Mouse (Mus musculus) CH12.LX (cell line): ENCODE measurements around the gene Nudc.

ENCODE experiments used
- CHD2 ChIP-seq: IDR thresholded peaks from 2 replicates; pipeline ENCODE4 v1.6.1; 2011; ENCODE audit warnings: low read length, improper control_type of control experiment
- CTCF ChIP-seq, 2 experiments: IDR thresholded peaks in 1 of 2; conservative IDR thresholded peaks in 1 of 2; 2 replicates each; pipeline ENCODE4 v1.5.1; 2011 to 2012; ENCODE audit warnings: low read depth in 2 of 2, low read length in 2 of 2, improper control_type of control experiment in 1 of 2, inconsistent platforms in 1 of 2, mild to moderate bottlenecking in 1 of 2, moderate library complexity in 1 of 2
- E2F4 ChIP-seq: IDR thresholded peaks from 2 replicates; pipeline ENCODE4 v1.6.1; 2011; ENCODE audit warnings: low read depth, low read length, improper control_type of control experiment; ENCODE audit not compliant: insufficient replicate concordance
- EP300 ChIP-seq: IDR thresholded peaks from 2 replicates; pipeline ENCODE4 v1.6.1; 2011; ENCODE audit warnings: low read length, improper control_type of control experiment
- MEF2A ChIP-seq: IDR thresholded peaks from 2 replicates; pipeline ENCODE4 v1.6.1; 2014; ENCODE audit warnings: low read depth, mild to moderate bottlenecking, inconsistent platforms, low read length, improper control_type of control experiment, borderline replicate concordance
- MXI1 ChIP-seq: IDR thresholded peaks from 2 replicates; pipeline ENCODE4 v1.6.1; 2011; ENCODE audit warnings: mild to moderate bottlenecking, low read depth, low read length, improper control_type of control experiment
- NELFE ChIP-seq: IDR thresholded peaks from 2 replicates; pipeline ENCODE4 v1.6.1; 2011; ENCODE audit warnings: low read depth, low read length, improper control_type of control experiment
- POLR2AphosphoS2 ChIP-seq: IDR thresholded peaks from 2 replicates; pipeline ENCODE4 v1.6.1; 2011; ENCODE audit warnings: low read depth, low read length, improper control_type of control experiment
- SIN3A ChIP-seq: IDR thresholded peaks from 2 replicates; pipeline ENCODE4 v1.6.1; 2012; ENCODE audit warnings: low read length, improper control_type of control experiment, inconsistent platforms
- TBP ChIP-seq: conservative IDR thresholded peaks from 2 replicates; pipeline ENCODE4 v1.6.1; 2011; ENCODE audit warnings: low read depth, low read length, improper control_type of control experiment
- TCF12 ChIP-seq: IDR thresholded peaks from 2 replicates; pipeline ENCODE4 v1.6.1; 2014; ENCODE audit warnings: low read depth, mild to moderate bottlenecking, inconsistent platforms, low read length, improper control_type of control experiment
- ZKSCAN1 ChIP-seq: IDR thresholded peaks from 2 replicates; pipeline ENCODE4 v1.6.1; 2012; ENCODE audit warnings: low read depth, inconsistent platforms, low read length, improper control_type of control experiment, borderline replicate concordance
- ZMIZ1 ChIP-seq: IDR thresholded peaks from 2 replicates; pipeline ENCODE4 v1.6.1; 2012; ENCODE audit warnings: low read depth, mild to moderate bottlenecking, inconsistent platforms, low read length, improper control_type of control experiment

GRCm38 (mm10) chr4:133512972-133513371 lies 32.8 kb downstream of the Nudc start:
- peak; percentile 91 to 93 for TF ChIP-seq CTCF (conservative IDR thresholded peaks at IDR 0.05 in 1 of 2, IDR thresholded peaks at IDR 0.05 in 1 of 2; ENCODE audit: low read depth in 2 of 2, low read length in 2 of 2)
- TF ChIP-seq EP300, result no peak
- TF ChIP-seq SIN3A, result no peak
- no peak for TF ChIP-seq ZKSCAN1
- no peak for TF ChIP-seq MXI1
- no peak for TF ChIP-seq TCF12
- TF ChIP-seq CHD2, result no peak
- no peak for TF ChIP-seq E2F4
- TF ChIP-seq POLR2AphosphoS2, result no peak
- TF ChIP-seq MEF2A, result no peak; the same call in 1 of the 2 replicates
- TF ChIP-seq ZMIZ1, result no peak
- TF ChIP-seq NELFE, result 0 out of 2 replicates have a peak, but pooled peaks have one; percentile 18
- TF ChIP-seq TBP, result no peak
